Mouse (Mus musculus): ENCODE results near the gene Hook2. TPM values are rescaled to one million over a fixed set of nuclear protein-coding genes. Genes with fewer than 3 reads are reported as not detected.

Hook2 gene
- total RNA-seq (2015) (0.82 and 1.1 TPM in 2 replicates), total RNA-seq (2017) (3.1 and 6.6 TPM in 2 replicates)

DNA sequence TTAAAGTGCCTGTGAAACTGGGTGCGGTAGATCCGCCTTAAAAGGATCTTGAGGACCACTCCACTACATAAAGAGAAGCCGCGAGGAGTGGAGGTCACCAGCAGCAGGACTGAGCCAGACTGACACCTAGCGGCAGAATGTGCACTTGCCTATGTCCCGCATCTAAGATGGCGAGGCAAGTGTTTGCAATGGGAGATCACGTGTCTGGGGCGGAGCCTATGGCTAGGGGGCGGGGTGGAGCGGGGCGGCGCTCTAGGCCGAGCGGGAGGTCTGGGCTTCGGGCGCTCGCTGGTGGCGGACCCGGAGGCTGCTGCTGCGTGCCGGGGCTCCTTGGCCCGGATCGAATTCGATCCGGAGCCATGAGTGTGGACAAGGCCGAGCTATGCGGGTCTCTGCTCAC, at the start of gene Hook2:
Gene Hook2 (plus strand): TSS at position 255 of the 400 bp plus-strand sequence.
- peak; percentile 77 for ATAC-seq (ENCODE audit: poor library complexity, severe bottlenecking)

DNA sequence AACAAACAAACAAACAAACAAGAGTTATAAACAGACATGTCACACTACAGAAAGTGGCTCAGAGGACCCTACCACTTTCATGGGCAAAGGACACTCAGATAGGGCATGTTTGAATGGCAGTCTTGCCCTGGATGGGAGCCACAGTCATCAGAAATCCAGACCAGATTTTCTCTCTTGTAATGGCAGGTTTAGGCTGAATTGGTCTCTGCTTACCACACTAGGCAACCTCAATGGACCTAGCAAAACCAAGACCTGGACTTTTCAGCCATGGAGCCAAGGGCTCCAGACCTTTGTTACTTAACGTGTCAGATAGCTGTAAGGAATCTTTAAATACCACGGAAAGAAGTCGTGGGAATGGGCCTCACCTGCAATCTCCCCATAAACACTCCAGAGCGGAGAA, 46.7 kb upstream of the Hook2 start:
- no peak for ATAC-seq (ENCODE audit: poor library complexity, severe bottlenecking)

DNA sequence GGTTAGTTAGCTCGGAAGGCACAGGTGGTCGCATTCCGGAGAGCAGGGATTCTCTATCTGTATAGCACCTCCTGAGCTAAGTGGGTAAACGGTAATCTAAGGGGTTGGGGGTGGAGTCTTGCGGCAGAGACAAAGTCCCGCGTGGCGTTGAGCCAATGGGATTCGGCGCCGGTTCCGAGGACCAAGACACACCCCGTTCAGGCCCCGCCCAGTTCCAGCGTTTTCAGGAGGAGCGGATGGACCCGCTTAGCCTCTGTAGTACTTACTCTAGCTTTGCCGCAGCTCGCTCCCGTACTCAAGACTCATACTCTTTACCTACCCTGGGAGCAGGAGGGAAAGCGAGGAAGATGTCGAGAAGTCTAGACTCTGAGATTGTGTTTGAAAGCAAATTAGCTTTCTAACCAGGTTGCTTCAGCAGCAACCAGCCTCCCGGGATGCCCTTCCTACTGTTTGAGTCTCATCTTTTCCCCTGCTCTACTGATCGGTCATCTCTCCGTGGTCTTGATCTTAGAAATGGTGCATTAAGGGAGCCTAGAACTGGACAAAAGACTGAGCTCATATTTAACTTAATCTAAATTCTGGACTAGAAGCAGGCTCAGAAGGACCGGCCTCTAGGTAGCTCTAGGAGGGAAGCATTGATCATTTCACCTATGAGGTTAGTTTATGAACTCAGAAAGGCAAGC, 45.8 kb upstream of the Hook2 start:
- peak; percentile 47 for ATAC-seq (ENCODE audit: poor library complexity, severe bottlenecking)

DNA sequence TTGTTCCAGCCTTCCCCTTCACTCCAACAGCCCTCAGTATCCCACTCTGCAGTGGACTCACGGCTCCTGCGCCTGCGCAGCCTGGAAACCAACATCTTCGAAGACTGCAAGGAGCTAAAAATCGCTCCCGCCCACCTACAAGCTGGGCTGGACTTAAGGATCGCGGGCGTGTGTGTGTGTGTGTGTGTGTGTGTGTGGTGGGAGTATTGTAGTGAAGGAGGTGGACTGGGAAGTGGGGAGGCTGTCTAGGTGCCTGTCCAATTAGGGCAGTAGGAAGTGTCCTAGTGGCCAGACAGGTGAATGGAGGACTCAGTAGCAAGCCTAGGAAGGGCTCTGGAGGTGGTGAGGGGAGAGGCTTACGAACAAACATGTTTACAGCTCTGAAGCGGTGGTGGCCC, 45.2 kb upstream of the Hook2 start:
- no peak for ATAC-seq (ENCODE audit: poor library complexity, severe bottlenecking)

DNA sequence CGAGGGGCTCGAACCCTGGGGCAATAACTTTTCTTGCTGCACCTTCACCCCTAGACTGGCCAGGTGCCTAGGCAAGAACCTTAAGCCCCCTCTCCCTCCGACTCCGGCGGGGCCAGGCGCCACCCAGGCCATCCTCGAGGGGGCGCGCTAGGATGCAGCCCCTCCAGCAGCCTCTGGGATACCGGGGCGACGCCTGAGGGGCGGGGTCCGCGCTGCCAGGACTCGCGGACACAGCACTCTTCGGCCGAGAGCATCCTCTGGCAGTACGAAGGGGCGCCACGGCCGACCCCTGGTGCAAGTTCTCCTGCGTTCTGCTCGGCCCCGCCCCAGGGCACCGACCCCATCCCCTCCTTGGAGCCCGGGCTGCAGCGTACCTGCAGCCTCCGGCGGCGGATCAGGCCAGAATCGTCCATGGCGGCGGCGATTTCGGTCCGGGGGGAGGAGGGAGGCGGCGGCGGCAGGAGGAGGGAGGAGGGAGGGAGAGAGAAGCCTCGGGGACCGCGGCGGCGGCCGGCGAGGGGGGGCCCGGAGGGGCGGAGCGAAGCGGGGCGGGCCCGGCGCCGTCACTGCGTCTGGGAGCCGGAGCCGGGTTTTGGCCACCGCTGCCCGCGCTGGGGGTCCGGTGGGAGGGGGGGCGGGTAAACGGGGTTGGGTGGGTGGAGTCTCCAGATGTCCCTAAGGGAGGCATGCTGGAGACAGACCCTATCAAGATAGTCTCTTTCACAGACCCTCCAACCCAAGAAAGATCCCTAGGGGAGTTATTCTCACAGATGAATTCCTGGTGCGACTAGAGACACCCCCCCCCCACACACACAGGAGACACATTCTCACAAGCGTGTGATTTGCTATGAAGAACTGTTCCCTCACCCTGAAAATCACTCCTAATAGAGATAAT, 44.5 kb upstream of the Hook2 start:
- no peak for ATAC-seq (ENCODE audit: poor library complexity, severe bottlenecking)

DNA sequence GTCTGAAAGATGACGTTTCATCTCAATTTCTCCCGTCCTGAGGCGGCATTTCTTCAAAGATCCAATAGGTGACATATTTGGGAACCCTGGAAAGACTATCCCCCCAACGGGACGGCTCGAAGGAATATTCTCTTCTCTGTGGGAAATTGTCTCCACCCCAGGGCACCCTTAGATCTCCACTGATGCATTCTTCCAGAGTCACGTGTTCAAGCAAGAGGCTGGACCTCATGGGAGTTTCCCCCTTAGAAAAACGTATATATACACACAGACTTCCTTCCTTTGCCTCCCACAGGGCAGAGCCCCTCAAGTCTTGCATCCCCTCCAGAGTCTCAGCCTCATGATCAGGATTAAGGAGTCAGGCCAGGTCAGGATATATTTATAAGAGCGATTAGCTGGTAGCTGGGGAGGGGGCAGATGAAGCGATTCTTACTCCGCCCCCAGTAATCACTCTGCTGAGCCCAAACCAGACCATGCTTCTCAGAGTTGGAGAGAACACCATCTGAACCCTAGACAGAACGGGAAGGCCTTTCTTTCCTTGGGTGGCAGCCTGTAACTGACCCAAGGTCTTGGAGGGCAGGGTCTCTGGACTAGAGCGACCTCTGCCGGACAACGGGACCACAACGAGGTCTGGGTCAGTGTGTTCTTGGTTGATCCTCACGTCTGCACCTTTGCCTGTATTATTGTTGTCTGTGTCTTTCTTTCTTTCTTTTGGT, 43.7 kb upstream of the Hook2 start, which contains the start of gene Rtbdn:
Gene Rtbdn (plus strand): TSS at position 464 of the 713 bp plus-strand sequence.
- peak; percentile 35; the same call in 1 of the 2 replicates for ATAC-seq (ENCODE audit: poor library complexity, severe bottlenecking)

DNA sequence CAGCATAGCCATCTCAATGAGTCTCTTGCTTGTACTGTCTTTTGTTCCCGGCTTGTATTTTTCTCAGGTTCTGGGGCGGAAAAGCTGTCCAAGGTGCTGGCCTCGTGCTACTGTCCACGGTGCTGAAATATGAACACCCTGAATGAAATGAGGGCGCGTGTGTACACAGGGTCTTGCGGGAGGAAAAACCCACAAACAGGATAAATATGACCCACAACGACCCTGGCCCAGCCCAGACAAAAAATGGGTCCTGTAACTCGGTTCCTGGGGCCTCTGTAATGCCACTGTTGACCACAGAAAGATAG, 43.2 kb upstream of the Hook2 start:
- 0 out of 2 replicates have a peak, but pooled peaks have one; percentile 47 for ATAC-seq (ENCODE audit: poor library complexity, severe bottlenecking)

DNA sequence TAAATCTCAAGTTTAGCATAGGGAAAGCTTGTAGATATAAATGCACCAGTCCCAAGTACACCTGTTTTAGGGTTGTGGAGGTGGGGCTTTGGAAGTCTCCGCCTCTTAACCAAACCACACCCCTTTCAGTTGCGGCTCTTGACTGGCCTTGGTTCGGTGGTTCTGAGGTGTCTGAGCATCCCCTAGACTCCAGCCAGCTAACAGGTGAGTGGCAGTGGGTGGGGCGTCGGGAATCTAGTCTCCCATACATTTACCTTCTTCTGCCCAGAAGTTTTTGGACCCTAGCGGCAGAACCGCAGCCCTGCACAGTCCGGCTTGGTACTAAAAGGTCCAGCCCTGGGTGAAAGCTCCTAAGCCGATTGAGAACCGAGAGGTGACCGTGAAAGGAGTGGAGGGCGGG, 40.6 kb upstream of the Hook2 start:
- ATAC-seq (ENCODE audit: poor library complexity, severe bottlenecking) = no peak

DNA sequence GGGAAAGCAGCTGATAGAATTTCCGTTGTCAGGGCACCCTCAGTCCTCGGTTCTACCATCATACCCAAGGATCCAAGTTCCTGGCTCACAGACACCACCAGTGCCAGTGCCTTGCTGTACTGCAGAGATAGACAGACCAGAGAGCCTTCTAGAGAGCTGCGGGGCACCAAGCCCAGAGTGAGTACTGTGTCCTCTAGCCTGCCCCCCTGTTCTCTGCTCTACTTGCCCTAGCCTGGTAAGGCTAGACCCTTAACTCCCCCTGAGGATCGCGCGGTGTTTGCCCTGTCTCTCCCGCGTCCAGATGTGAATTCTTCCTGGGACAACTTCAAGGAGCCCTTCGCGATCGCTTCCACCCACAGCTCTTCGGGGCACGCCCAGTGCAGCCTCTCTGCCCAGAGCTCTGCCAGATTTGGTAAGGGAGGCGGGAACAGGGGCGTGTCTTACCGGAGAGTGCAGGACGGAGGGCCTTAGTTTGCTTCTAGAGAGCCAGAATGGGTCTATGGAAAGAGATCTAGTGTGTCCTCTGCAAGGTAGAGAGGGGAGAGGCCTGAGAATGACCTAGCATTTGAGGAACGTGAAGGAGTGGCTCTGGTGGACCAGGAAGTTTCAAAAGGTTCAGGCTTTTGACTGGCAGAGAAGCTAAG, 37.7 kb upstream of the Hook2 start:
- ATAC-seq (ENCODE audit: poor library complexity, severe bottlenecking) = peak; percentile 93

DNA sequence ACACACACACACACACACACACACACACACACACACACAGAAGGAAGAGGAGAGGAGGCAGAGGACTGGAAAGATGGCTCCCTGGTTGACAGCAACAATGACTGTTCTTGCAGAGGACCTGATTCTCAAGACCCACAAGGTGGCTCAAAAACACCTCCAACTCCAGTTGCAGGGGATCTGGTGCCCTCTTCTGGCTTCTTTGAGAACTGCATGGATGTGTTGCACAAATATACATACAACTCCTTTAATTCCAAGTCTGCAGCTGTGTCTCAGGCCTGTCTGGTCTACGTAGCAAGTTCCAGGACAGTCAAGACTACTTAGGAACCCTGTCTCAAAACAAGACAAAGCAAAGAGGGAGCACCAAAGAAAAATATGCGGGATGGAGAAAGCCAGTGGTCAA, 33.6 kb upstream of the Hook2 start:
- peak; percentile 68 for ATAC-seq (ENCODE audit: poor library complexity, severe bottlenecking)

DNA sequence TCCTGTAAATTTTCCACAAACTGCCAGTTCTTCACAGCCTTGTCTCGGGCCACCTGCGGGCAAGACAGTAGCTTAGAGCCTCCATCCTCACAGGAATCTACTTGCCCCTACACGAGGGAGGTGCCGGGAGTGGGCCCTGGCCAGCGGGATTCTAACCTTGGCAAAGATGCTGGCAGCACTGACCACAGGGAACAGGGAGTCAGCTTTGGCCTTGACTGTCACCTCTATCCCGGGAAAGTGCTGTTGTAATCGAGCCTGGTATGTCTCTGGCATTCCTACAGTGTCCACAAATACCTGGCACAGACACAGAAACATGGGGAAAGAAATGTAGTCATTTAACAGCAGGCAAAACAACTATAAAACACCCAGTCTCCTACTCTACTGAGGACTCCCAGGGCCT, 30.6 kb upstream of the Hook2 start:
- ATAC-seq (ENCODE audit: poor library complexity, severe bottlenecking) = no peak

DNA sequence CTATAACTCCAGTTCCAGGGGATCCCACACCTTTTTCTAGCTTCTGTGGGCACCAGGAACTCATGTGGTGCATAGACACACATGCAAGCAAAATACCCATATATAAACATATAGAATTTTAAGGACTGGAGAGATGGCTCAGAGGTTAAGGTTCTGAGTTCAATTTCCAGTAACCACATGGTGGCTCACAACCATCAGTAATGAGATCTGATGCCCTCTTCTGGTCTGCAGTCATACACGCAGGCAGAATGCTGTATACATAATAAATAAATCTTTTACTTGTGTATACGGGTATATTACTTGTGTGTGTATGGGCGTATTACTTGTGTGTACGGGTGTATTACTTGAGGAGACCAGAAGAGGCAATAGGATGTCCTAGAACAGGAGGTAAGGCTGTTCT, 26.5 kb upstream of the Hook2 start:
- ATAC-seq (ENCODE audit: poor library complexity, severe bottlenecking) = no peak

DNA sequence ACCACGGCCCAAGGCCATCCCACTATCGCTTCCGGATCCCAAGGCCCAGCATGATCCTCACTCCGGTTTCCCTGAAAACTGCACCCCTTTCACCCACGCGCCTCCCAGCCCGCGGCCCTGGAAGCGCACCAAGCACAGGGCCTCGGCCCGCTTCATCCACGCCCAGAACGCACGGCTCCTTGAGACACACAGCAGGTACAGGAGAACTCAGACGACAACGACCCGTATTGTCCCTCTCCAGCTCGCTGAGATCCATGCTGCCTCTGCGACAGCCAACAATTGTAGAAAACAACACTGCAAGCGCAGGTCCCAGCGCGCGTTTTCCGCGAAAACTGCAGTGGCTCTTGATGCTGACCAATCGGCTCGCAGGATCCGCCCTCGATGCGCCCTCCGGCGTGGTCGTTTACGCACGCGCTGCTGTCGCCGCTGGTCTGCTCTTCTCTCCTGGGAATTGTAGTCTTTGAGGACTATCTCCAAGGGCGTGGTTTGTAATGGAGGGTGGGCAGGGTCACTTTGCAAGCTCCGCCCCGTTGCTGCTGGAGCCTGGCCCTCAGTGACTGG, 24.6 kb upstream of the Hook2 start:
- ATAC-seq (ENCODE audit: poor library complexity, severe bottlenecking) = peak; percentile 87

DNA sequence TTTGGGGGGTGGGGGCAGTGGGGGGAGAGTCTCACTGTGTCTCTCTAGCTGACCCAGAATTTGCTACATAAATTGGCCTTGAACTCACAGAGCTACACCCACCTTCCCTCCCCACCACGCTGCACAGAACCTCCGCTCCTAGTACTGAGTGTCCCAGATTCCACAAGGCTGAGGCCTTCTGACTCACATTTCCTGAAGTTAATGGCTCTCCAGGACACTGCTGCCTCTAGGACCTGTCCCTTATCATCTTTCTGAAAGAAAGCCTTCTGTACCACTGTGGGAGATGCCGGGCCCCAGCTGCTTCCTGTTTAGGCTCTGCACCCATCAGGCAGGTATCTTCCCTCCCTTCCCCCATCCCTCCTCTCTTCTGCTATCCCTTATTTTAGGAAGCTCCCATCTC, 23.8 kb upstream of the Hook2 start:
- ATAC-seq (ENCODE audit: poor library complexity, severe bottlenecking) = no peak

DNA sequence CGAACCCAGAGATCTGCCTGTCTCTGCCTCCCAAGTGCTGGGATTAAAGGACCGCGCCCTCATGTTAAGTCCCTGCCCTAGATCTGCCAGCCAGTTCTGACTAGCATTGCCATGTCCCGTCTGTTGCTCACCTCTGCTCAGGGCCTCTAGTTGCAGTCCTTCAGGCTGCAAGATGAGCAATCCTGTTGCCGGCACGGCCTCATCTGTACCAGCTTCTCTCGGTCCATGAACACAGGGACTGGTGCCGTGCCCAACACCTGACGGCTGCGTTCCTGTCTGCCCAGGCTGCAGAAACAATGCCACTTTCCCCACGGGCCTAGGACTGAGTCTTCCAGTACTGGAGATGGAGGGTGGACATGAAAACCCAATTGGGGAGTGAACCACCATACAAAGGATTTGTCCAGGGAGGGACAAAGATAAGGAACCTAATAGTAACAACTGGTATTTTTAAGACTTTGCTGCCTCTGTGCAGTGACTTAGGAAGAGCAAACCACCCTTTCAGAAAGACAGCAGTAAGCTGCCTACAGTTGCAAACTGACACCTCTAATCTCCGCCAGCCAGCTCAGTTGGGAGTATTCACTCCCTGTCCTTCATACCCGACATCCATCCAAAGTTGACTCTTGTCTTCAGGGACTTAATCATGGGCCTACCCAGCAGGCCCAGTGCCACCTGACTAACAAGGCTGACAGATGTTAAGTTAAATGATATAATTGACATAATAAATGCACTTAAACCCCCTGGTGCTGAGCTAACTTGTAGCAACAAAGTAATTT, 22.7 kb upstream of the Hook2 start:
- ATAC-seq (ENCODE audit: poor library complexity, severe bottlenecking) = no peak

DNA sequence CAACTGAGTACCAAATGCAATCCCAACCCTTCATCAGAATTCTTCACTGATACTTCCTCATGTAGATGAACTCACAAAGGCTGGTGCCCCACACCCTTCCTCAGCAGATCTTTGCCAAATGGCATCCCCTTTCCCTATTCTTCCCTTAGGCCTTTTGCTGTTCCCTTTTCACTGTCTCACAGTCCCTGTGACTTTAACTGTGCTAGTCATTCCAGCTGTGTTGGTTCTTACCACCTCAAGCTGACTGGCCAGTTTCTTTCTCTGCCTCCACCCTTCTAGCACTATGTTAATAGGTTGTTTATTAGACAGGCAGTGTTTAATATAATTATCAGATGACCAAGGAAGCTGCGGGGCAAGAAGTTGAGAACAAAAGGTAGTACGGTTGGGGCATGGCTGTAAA, 21.8 kb upstream of the Hook2 start:
- no peak for ATAC-seq (ENCODE audit: poor library complexity, severe bottlenecking)

DNA sequence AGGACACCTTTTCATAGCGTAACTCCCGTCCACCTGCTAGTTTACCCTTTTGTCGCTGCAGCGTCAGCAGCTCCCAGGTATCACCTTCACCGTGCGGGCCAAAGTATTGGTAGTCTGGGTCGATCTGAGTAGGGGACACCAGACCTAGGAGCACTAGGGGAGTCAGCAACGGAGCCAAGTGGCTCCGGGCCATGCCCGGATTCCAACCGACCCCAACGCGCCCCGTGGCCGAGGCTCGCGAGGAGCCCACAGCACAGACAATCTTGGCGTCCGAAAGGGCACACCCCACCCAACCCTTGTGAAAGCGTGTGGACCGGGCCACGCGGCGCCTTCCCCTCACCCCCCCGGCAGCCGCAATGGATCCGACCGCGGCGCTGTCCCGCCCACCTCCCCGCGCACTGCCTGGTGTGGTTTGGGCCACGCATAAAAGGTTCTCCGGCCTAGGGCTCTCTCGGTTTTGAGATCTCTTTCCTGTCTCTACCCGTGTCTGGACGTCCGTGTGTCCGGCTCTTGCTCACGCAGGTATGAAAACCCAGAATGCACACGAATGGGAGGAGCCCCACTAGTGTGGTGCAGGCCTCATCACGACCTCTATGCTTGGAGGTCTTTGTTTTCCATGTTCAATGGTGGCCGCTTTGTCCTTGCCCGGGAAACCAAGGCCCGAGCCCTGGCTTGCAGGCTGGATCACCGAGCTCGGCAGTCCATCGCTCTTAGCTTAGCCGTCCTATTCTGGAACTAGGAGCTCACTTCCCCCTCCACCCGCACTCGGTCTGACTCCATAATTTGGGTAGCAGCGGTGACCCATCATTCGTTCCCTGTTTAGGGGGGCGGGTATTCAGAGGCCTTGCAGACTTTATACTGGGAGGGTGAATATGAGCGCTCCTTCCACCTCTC, 20.9 kb upstream of the Hook2 start, which contains the start of the genes Gm49661, Prdx2 and Rnaseh2a:
Gene Gm49661 (minus strand): TSS at position 193 of the 894 bp plus-strand sequence.
Gene Prdx2 (plus strand): TSS at position 347 of the 894 bp plus-strand sequence.
Gene Rnaseh2a (minus strand): TSS at position 527 of the 894 bp plus-strand sequence.
- ATAC-seq (ENCODE audit: poor library complexity, severe bottlenecking) = peak; percentile 56

DNA sequence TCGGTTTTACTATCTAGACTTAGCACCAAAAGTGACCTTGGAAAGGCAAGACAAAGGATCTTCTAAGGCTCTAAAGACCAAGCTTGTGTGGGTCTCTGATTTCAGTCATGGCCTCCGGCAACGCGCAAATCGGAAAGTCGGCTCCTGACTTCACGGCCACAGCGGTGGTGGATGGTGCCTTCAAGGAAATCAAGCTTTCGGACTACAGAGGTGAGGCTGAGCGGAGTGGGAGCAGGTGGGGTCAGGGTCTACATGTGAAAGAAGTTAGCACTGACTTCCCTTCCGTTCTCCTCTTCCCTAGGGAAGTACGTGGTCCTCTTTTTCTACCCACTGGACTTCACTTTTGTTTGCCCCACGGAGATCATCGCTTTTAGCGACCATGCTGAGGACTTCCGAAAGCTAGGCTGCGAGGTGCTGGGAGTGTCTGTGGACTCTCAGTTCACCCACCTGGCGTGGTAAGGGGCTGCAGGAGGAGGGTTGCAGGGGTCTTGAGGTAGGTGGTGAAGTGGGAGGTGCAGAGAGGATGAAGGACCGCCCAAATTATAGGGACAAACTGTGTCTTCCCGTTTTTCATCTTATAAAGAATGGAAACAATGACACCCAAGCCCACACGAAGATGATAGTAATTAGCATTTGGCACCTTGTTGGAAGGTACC, 20.1 kb upstream of the Hook2 start:
- no peak for ATAC-seq (ENCODE audit: poor library complexity, severe bottlenecking)

All from megakaryocyte, adult 5-6 weeks (primary cell).